Mouse (Mus musculus): Measurements from ENCODE around the gene Svs1.

The Svs1 gene

DNA sequence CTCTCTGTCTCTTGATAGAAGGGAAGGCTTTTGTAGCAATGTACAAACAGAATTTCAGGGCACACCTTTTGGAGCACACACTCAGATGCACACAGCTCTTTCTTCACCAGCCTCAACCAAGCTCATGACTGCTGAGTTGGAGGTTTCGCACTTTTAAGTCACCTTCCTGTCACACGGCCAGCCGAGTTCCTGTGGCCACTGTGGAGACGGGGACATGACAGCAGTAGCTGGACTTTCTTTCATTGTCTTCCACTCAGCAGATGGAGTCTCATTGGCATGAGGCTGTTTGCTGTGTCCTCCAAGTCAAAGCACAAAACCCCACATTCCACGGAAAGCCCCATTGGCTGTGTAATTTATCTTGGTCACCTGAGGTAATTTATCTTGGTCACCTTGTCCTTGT is 24.5 kb downstream of the Svs1 start:
- DNase-seq (ENCODE audit: low spot score in 2 of 2) = no peak

DNA sequence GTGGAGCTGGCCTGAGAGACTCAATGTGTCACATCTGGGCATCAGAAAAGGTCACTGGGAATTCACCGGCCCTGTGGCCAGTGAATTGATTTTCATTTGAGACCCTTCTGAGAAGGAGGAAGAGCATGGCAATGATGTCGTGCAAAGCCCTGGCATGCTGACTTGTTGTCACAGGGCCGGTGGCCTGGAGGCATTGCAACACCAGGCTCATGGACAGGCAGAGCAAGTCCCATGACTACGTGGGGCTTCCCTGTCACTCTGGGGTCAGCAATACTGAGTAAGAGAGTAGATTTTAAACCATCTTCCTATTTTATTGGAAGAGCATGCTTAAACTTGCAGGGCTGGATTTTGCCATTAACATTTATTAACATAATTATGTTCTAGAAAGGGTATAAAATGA is 26.4 kb downstream of the Svs1 start:
- no peak for DNase-seq (ENCODE audit: low spot score in 2 of 2)

DNA sequence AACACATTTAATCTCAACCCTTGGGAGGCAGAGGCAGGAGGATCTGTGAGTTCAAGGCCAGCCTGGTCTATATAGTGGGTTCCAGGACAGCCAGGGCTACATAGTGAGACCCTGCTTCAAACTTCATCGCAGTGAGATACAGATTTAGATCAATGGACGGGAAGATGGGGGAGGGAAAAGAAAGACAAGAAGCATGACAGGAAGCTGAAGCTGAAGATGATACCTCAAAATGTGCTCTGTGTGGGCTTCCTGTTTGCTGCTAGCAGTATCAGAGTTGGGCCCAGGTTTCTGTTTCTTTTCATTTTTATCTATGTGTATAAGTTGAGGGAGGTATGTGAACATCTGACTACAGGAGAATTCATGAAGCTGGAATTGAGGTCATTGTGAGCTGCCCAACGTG is 26.8 kb downstream of the Svs1 start:
- no peak for DNase-seq (ENCODE audit: low spot score in 2 of 2)

GRCm38 (mm10) chr6:49017150-49017549 is 30.5 kb downstream of the Svs1 start:
- DNase-seq (ENCODE audit: low spot score in 2 of 2) = no peak

- DNase-seq (ENCODE audit: low spot score in 2 of 2) = no peak
These were observed 32.7 kb downstream of the Svs1 start for GRCm38 (mm10) chr6:49019341-49019740.

- DNase-seq (ENCODE audit: low spot score in 2 of 2) = no peak
These were observed 34.7 kb downstream of the Svs1 start for GRCm38 (mm10) chr6:49021141-49022012.

DNA sequence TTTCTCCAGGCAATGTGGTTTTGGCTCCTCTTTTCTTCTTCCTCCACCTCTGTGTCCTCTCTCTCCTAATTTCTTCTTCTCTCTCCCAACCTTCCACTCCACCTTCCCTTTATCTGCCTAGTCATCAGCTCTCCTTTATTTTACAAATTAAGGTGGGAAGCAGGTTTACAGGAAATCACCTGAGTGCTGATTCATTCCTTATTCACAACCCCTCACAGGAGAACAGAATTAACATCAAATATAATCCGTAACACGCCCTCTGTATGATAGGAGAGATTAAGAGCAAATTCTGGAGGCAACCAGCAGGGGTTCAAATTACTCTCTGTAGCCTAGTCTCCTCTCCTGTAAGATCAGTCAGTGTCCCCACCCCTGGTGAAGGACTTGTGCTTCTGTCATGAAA is 35.7 kb downstream of the Svs1 start:
- DNase-seq (ENCODE audit: low spot score in 2 of 2) = no peak

DNA sequence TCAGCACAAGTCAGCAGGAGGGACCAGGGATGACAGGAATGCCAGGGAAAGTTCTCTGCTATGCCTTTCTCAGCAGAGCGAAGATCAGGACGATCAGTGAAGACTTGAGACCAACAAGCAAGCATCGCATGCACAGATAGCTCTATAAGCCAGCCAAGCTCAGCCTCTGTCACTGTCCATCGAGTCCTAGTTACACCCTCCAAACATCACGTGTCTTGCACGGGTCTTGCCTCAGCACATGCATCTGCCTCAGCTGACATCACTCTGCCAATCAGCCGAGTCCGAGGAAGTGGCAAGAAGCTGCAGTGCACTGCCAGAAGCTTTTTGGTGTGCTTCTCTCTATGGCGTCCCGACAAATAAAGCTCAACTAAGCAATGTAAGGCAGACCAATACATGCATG is 36.7 kb downstream of the Svs1 start:
- no peak for DNase-seq (ENCODE audit: low spot score in 2 of 2)

- DNase-seq (ENCODE audit: low spot score in 2 of 2) = no peak
These were observed 38.6 kb downstream of the Svs1 start for GRCm38 (mm10) chr6:49025290-49025689.

DNA sequence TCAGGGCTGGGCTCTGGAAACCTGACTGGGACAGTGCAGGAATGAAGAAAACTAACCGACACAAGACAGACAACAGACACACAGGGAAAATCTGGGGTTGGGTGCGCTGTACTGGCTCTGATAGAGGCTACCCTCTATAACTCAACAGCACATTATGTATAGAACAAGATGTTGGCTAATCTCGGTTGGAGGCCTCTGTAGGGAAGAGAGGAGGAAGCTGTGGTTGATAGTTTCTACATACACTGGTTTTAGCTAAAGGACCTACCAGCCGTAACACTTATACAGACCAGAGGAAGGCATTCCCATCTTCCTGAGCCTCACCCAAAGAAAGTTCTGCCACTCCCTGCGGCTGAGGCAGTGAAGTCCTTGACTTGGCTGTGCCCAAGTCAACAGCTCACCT is 39.8 kb downstream of the Svs1 start:
- DNase-seq (ENCODE audit: low spot score in 2 of 2) = no peak

GRCm38 (mm10) chr6:49028019-49028418 is 41.4 kb downstream of the Svs1 start:
- DNase-seq (ENCODE audit: low spot score in 2 of 2) = peak; percentile 49 to 61

DNA sequence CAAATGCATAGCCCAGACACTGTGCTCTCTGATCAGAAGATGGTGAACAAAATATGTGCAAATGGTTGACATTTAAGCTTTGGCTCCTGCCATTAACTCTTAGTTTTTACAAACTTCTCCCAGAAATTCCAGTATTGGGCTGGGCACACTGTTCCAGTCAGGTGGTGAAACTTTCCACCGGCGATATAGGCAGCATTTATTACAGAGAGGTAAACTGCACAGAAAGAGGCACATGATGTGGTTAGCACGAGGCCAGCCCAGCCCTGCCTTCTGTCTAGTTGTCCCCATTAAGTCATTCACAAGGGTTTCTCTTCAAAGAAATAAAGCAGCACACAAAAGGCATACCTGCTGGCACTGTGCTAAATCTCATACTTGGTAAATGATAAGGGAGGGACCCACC is 42.0 kb downstream of the Svs1 start:
- DNase-seq (ENCODE audit: low spot score in 2 of 2) = no peak

DNA sequence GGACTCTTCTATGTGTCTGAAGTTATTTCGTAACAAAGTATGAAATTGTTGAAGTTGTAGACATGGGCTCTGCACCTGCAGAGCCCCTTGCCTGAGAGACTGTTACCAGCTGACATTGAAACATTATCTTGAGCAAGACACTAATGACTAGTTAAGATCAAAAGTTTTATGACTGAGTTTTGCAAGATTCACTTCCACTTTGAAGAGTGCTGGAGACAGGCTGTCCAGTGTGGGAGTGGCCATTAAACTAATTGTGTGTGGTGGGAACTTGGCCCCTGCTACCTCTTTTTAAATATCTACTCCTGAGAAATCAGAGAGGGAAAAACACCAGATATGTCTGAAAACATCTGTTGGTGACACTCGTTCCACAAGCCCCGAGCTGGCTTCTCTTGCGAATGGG is 44.6 kb downstream of the Svs1 start:
- DNase-seq (ENCODE audit: low spot score in 2 of 2) = no peak

GRCm38 (mm10) chr6:49032783-49033182 is 46.1 kb downstream of the Svs1 start:
- DNase-seq (ENCODE audit: low spot score in 2 of 2) = no peak

DNA sequence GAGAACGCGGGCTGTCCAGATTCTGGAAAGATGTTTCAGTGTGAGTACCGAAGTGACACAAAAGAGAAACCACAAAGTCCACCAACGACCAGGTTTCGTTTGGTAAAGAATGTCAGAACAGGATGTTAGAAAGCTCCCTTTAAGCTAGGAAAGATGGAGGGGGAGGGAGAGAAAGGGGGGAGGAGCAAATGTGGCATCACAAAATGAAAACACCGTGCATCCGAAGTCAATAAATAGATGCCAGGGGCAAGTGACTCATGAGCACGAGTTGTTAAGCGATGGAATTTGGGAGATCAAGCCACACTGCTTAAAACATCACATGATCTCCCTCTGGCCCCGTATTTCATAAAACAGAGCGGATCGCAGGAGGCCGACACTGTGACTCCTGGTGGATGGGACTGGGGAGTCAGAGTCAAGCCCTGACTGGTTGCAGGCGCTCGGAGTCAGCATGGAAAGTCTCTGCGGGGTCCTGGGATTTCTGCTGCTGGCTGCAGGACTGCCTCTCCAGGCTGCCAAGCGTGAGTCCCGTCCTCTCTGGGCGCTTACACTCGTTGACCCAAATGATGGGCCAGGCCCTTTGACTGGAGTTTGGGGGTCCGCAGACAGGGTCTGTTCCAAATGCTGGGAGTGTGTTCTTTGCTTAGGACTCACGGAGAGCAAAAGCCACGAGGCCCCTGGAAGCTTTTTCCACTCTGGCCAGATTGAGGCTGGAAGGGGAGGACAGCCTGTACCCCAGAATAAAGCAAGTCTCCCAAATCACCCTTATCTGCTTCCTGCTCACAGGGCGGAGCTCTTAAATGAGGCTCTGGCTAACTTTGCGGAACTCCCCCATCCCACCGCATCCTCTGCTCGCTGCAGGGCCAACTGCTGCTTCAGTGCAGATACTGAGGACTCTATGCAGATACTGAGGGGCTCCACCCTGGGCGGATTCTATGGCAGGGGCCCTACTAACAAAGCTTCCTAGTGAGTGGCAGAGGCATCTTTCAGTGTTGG is 49.9 kb downstream of the Svs1 start, which contains the start of gene Gpnmb:
Gene Gpnmb (plus strand): TSS at position 272 of the 993 bp plus-strand sequence.
- peak; percentile 45 to 49 for DNase-seq (ENCODE audit: low spot score in 2 of 2)

- no peak for DNase-seq (ENCODE audit: low spot score in 2 of 2)
These were observed 50.6 kb downstream of the Svs1 start for GRCm38 (mm10) chr6:49037268-49037662.

DNA sequence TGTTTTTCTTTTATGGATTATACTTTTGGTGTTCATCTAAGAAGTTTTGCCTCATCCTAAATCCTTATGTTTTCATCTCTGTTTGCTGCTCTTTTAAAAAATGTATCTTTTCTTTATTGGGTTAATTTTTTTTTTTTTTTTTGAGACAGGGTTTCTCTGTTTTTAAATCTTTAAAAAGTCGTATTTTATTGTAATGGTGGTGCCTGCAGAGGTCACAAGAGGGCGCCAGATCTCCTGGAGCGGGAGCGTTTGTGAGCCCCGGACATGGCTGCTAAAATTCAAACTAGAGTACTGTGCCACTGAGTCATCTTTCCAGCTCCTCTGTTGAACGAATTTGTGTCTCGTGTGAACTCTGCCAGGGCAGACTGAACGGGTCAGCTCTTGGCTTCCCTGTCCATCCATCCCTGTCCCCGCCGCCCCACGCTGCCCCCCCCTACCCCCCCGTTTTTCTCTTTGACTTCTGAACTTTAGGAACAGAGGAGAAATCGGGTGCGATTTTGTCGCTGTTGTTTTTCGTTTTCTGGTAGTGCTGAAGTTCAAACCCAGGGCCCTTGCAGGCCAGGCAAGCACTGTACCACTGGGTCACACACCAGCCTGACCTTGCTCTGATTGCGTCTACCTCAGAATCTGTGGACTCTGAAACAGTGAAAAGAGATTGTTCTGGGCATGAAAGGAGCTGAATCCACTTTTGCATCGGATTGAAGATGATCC is 53.0 kb downstream of the Svs1 start:
- peak; percentile 46 to 66 for DNase-seq (ENCODE audit: low spot score in 2 of 2)
